Mouse (Mus musculus) adipose tissue, adult 10 weeks (tissue): ENCODE results near the gene Ecel1. TPM values are rescaled to one million over a fixed set of nuclear protein-coding genes. Genes with fewer than 3 reads are reported as not detected.

ENCODE experiments used
- polyA plus RNA-seq: library from polyadenylated mRNA; stranded (reverse); fragments of 350-450 nt; fragmentation: Illumina TruSeq; extraction: RNeasy Lipid Tissue Mini Kit (QIAGEN cat#74804); gene quantifications from one replicate; pipeline ENCODE4 v1.2.3, GENCODE M21; 2014; ENCODE audit warnings: low read depth, low replicate concordance

The Ecel1 gene
- polyA plus RNA-seq = 0.11 TPM

DNA sequence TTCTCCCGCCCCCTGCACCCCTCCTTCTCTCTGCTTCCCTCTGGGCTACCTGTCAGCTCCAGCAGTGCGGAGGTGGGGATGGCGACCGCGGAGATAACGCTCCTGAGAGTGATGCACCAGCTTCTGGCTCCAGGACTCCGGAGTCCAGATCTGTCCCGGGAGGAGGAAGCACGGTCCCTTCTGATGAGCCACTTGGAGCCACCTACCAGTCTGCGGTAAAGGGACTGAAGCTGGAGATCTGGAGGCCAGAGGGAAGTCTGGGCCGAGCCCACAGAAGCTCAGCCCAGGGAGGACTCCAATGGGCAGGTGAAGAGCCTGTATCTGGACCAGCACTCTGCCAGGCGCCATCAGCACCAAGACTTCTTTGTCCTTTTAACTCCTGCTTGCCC lies at the start of gene Ecel1:
Gene Ecel1, minus strand, starts transcription at position 323 of the 389 bp plus-strand sequence.

GRCm38 (mm10) chr1:87204465-87204864 lies 48.1 kb upstream of the Ecel1 start, which contains the start of gene Chrng:
TSS of gene Chrng (plus strand) at chr1:87204657.

GRCm38 (mm10) chr1:87190429-87190828 lies 34.1 kb upstream of the Ecel1 start, which contains the start of gene Chrnd:
TSS of gene Chrnd (plus strand) at chr1:87190607.

GRCm38 (mm10) chr1:87183013-87183412 lies 26.7 kb upstream of the Ecel1 start, which contains the start of gene Prss56:
TSS of gene Prss56 (plus strand) at chr1:87183313.

DNA sequence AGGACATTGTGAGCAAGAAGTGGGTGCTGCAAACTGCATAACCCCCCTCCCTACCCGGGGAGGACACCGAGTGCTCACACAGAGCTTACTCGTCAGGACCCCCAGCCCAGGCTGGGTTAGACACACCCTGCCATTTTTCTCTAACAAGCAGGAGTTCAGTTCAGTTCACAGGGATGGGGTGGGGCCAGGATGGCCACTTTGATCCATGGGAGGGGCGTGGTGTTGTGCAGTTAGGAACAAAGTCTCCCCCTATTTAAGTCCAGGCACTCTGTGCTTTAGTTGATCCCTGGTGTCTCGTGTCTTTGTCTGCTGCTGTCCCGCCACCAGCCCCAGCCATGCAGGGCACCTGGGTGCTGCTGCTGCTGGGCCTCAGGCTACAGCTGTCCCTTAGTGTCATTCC lies 31.6 kb downstream of the Ecel1 start, which contains the start of gene Akp3:
Gene Akp3, plus strand, starts transcription at position 301 of the 400 bp plus-strand sequence.

GRCm38 (mm10) chr1:87101411-87101810 lies 54.9 kb downstream of the Ecel1 start, which contains the start of gene Alpi:
TSS of gene Alpi (minus strand) at chr1:87101606.

Other genes with a start within 250 kb of the Ecel1 start
- gene Alppl2, start 66.6 kb downstream of the Ecel1 start, polyA plus RNA-seq = 8.9 TPM
- not detected for gene Alpi, start 54.9 kb downstream of the Ecel1 start, polyA plus RNA-seq
- not detected for gene Akp3, start 31.5 kb downstream of the Ecel1 start, polyA plus RNA-seq
- 1.7 TPM for gene Prss56, start 26.8 kb upstream of the Ecel1 start, polyA plus RNA-seq
- gene Chrnd, start 34.1 kb upstream of the Ecel1 start, polyA plus RNA-seq = not detected
- not detected for gene Chrng, start 48.1 kb upstream of the Ecel1 start, polyA plus RNA-seq
- 64.0 TPM for gene Eif4e2, start 57.4 kb upstream of the Ecel1 start, polyA plus RNA-seq
- 15.2 TPM for gene Efhd1, start 107.8 kb upstream of the Ecel1 start, polyA plus RNA-seq
- 36.7 TPM for gene Gigyf2, start 170.5 kb upstream of the Ecel1 start, polyA plus RNA-seq
- not detected for gene Kcnj13, start 238.2 kb upstream of the Ecel1 start, polyA plus RNA-seq